Mouse (Mus musculus) neural tube, embryonic 12.5 days (tissue): ENCODE measurements around the gene Sgcd. TPM values are rescaled to one million over a fixed set of nuclear protein-coding genes. Genes with fewer than 3 reads are reported as not detected.
"Not testable (repeated sequence)": the region's sequence is repeated elsewhere in the genome, so short reads cannot be mapped to it uniquely, and the experiment has no call there.

ENCODE experiments used
- ATAC-seq: fragments of 200-750 bp; cut with Nextera tagmentation; 2 replicates; pipeline ENCODE4 v1.8.0; 2017; ENCODE audit warnings: low read depth, mild to moderate bottlenecking, moderate TSS enrichment, moderate library complexity; ENCODE audit not compliant: low FRiP score
- H3K27ac ChIP-seq: fragments of 300-500 bp; sonication (generic); 2 replicates; pipeline ENCODE4 v1.5.1; 2016
- H3K27me3 ChIP-seq: fragments of 300-500 bp; sonication (generic); replicated peaks from 2 replicates; pipeline ENCODE4 v1.6.1; 2016; ENCODE audit warnings: mild to moderate bottlenecking
- H3K36me3 ChIP-seq: fragments of 300-500 bp; sonication (generic); 2 replicates; pipeline ENCODE4 v1.6.1; 2016; ENCODE audit warnings: mild to moderate bottlenecking
- H3K4me1 ChIP-seq: fragments of 300-500 bp; sonication (generic); 2 replicates; pipeline ENCODE4 v1.6.1; 2016
- H3K4me2 ChIP-seq: fragments of 300-500 bp; sonication (generic); replicated peaks from 2 replicates; pipeline ENCODE4 v1.6.1; 2016; ENCODE audit warnings: mild to moderate bottlenecking
- H3K4me3 ChIP-seq: fragments of 300-500 bp; sonication (generic); 2 replicates; pipeline ENCODE4 v1.5.1; 2016
- H3K9ac ChIP-seq: fragments of 300-500 bp; sonication (generic); 2 replicates; pipeline ENCODE4 v1.6.1; 2016; ENCODE audit warnings: mild to moderate bottlenecking
- H3K9me3 ChIP-seq: fragments of 300-500 bp; sonication (generic); 2 replicates; pipeline ENCODE4 v1.6.1; 2016; ENCODE audit warnings: mild to moderate bottlenecking
- WGBS: fragments of 180-500 bp; shearing (Covaris S2); methylation state at CpG from one replicate; pipeline ENCODE4 v1.1.7; 2016; 5-methylcytosine and 5-hydroxymethylcytosine counted together
- polyA plus RNA-seq: library from polyadenylated mRNA; unstranded; fragments of >200 nt; fragmentation: Nextera tagmentation; extraction: Ambion mirVana; gene quantifications from 2 replicates; pipeline ENCODE4 v1.2.1, GENCODE M21; 2016

The Sgcd gene
- polyA plus RNA-seq, 1 experiment from 2014 or later = 2.6 TPM

GRCm38 (mm10) chr11:47390798-47391197, 598.0 kb downstream of the Sgcd start:
- 71% methylated on average over 2 of the region's 2 CpGs for WGBS
- ATAC-seq, H3K4me2 ChIP-seq, H3K9me3 ChIP-seq, H3K4me1 ChIP-seq, H3K4me3 ChIP-seq, H3K27me3 ChIP-seq, H3K36me3 ChIP-seq, H3K9ac ChIP-seq, H3K27ac ChIP-seq: not testable (repeated sequence)

GRCm38 (mm10) chr11:47389327-47389726, 599.4 kb downstream of the Sgcd start:
- no peak for ATAC-seq
- H3K4me1 ChIP-seq = no peaks in the 10 kb centered on the region
- H3K9me3 ChIP-seq = no peaks in the 10 kb centered on the region
- H3K4me2 ChIP-seq = no peak overlapping the region
- H3K27me3 ChIP-seq = no peaks in the 10 kb centered on the region
- H3K27ac ChIP-seq = no peak overlapping the region
- no peak overlapping the region for H3K4me3 ChIP-seq
- H3K9ac ChIP-seq = no peak overlapping the region
- no peaks in the 10 kb centered on the region for H3K36me3 ChIP-seq

GRCm38 (mm10) chr11:47387726-47388125, 601.0 kb downstream of the Sgcd start:
- H3K9ac ChIP-seq = no peak overlapping the region
- H3K27ac ChIP-seq = no peak overlapping the region
- WGBS = 83% methylated on average over 3 of the region's 3 CpGs
- no peak overlapping the region for H3K4me3 ChIP-seq
- H3K9me3 ChIP-seq = no peaks in the 10 kb centered on the region
- H3K36me3 ChIP-seq = no peaks in the 10 kb centered on the region
- H3K4me1 ChIP-seq = no peaks in the 10 kb centered on the region
- H3K4me2 ChIP-seq = no peak overlapping the region
- no peak for ATAC-seq
- no peaks in the 10 kb centered on the region for H3K27me3 ChIP-seq

GRCm38 (mm10) chr11:47386136-47386535, 602.6 kb downstream of the Sgcd start:
- no peak overlapping the region for H3K4me3 ChIP-seq
- H3K4me1 ChIP-seq = no peaks in the 10 kb centered on the region
- no peaks in the 10 kb centered on the region for H3K27me3 ChIP-seq
- H3K36me3 ChIP-seq = no peaks in the 10 kb centered on the region
- H3K9me3 ChIP-seq = no peaks in the 10 kb centered on the region
- no peak overlapping the region for H3K4me2 ChIP-seq
- H3K9ac ChIP-seq = no peak overlapping the region
- H3K27ac ChIP-seq = no peak overlapping the region
- ATAC-seq = no peak

- Histone ChIP-seq H3K27me3 (no peaks in the 10 kb centered on the region), H3K9ac (no peak overlapping the region; the same call in 1 of the 2 replicates), H3K36me3 (no peaks in the 10 kb centered on the region), H3K27ac (no peak overlapping the region), H3K4me3 (no peak overlapping the region), H3K4me1 (no peaks in the 10 kb centered on the region), H3K9me3 (no peaks in the 10 kb centered on the region), H3K4me2 (peak overlapping the region; percentile 54)
- 50% methylated on average over 4 of the region's 4 CpGs for whole genome bisulfite sequencing
- 0 out of 2 replicates have a peak, but pooled peaks have one; percentile 7 for ATAC-seq
Observed at GRCm38 (mm10) chr11:47379630-47379958, 609.2 kb downstream of the Sgcd start.

GRCm38 (mm10) chr11:47378843-47379629, 609.7 kb downstream of the Sgcd start:
- ATAC-seq = peak; percentile 56
- WGBS = 24% methylated on average over 25 of the region's 25 CpGs
- H3K9me3 ChIP-seq = no peaks in the 10 kb centered on the region
- H3K36me3 ChIP-seq = no peaks in the 10 kb centered on the region
- H3K9ac ChIP-seq = peak overlapping the region; percentile 36
- H3K27me3 ChIP-seq = no peaks in the 10 kb centered on the region
- peak overlapping the region; percentile 22; the same call in 1 of the 2 replicates for H3K4me3 ChIP-seq
- H3K4me2 ChIP-seq = peak overlapping the region; percentile 54
- H3K27ac ChIP-seq = no peak overlapping the region
- H3K4me1 ChIP-seq = no peaks in the 10 kb centered on the region

GRCm38 (mm10) chr11:47377421-47377820, 611.3 kb downstream of the Sgcd start:
- WGBS = 71% methylated on average over 6 of the region's 6 CpGs
- no peak for ATAC-seq
- H3K4me2 ChIP-seq = no peak overlapping the region

GRCm38 (mm10) chr11:47376915-47377314, 611.9 kb downstream of the Sgcd start:
- H3K4me3 ChIP-seq = no peak overlapping the region
- no peaks in the 10 kb centered on the region for H3K9me3 ChIP-seq
- no peak overlapping the region for H3K4me2 ChIP-seq
- H3K36me3 ChIP-seq = no peaks in the 10 kb centered on the region
- 62% methylated on average over 1 of the region's 1 CpGs for WGBS
- no peak overlapping the region for H3K27ac ChIP-seq
- ATAC-seq = no peak
- no peaks in the 10 kb centered on the region for H3K4me1 ChIP-seq
- H3K9ac ChIP-seq = no peak overlapping the region
- no peaks in the 10 kb centered on the region for H3K27me3 ChIP-seq

More at GRCm38 (mm10) chr11:47377421-47377820, 611.3 kb downstream of the Sgcd start:
- Histone ChIP-seq H3K9me3 (no peaks in the 10 kb centered on the region), H3K27ac (no peak overlapping the region), H3K27me3 (no peaks in the 10 kb centered on the region), H3K4me1 (no peaks in the 10 kb centered on the region), H3K4me3 (no peak overlapping the region), H3K9ac (no peak overlapping the region), H3K36me3 (no peaks in the 10 kb centered on the region)

GRCm38 (mm10) chr11:47371616-47372015, 617.2 kb downstream of the Sgcd start:
- Histone ChIP-seq H3K9me3 (no peaks in the 10 kb centered on the region), H3K4me2 (no peak overlapping the region), H3K4me1 (no peaks in the 10 kb centered on the region), H3K27ac (no peak overlapping the region), H3K9ac (no peak overlapping the region), H3K4me3 (no peak overlapping the region), H3K27me3 (no peaks in the 10 kb centered on the region), H3K36me3 (no peaks in the 10 kb centered on the region)
- WGBS = 84% methylated on average over 2 of the region's 2 CpGs
- no peak for ATAC-seq

GRCm38 (mm10) chr11:47351585-47351984, 637.2 kb downstream of the Sgcd start:
- H3K27me3 ChIP-seq = no peaks in the 10 kb centered on the region
- H3K36me3 ChIP-seq = no peaks in the 10 kb centered on the region
- H3K9ac ChIP-seq = no peak overlapping the region
- no peak overlapping the region for H3K27ac ChIP-seq
- no peaks in the 10 kb centered on the region for H3K4me1 ChIP-seq
- no peak overlapping the region for H3K4me2 ChIP-seq
- H3K4me3 ChIP-seq = no peak overlapping the region
- no peaks in the 10 kb centered on the region for H3K9me3 ChIP-seq
- 88% methylated on average over 2 of the region's 2 CpGs for WGBS
- no peak for ATAC-seq

GRCm38 (mm10) chr11:47343486-47343885, 645.3 kb downstream of the Sgcd start:
- Histone ChIP-seq H3K27ac (no peak overlapping the region), H3K27me3 (no peaks in the 10 kb centered on the region), H3K9me3 (no peaks in the 10 kb centered on the region), H3K36me3 (no peaks in the 10 kb centered on the region), H3K4me3 (no peak overlapping the region), H3K9ac (no peak overlapping the region), H3K4me2 (no peak overlapping the region), H3K4me1 (no peaks in the 10 kb centered on the region)
- no peak for ATAC-seq
- 48% methylated on average over 2 of the region's 2 CpGs for WGBS

- Histone ChIP-seq H3K4me3 (no peak overlapping the region), H3K9me3 (no peaks in the 10 kb centered on the region), H3K9ac (no peak overlapping the region), H3K27ac (no peak overlapping the region), H3K27me3 (no peaks in the 10 kb centered on the region), H3K4me2 (no peak overlapping the region), H3K4me1 (no peaks in the 10 kb centered on the region), H3K36me3 (no peaks in the 10 kb centered on the region)
- 91% methylated on average over 2 of the region's 2 CpGs for WGBS
- ATAC-seq = no peak
Observed at GRCm38 (mm10) chr11:47333702-47334101, 655.1 kb downstream of the Sgcd start.

- ATAC-seq = no peak
- Histone ChIP-seq H3K4me2 (no peak overlapping the region), H3K4me3 (no peak overlapping the region), H3K36me3 (no peaks in the 10 kb centered on the region), H3K9me3 (no peaks in the 10 kb centered on the region), H3K27me3 (no peaks in the 10 kb centered on the region), H3K27ac (no peak overlapping the region), H3K4me1 (no peaks in the 10 kb centered on the region), H3K9ac (no peak overlapping the region)
Observed at GRCm38 (mm10) chr11:47305579-47305978, 683.2 kb downstream of the Sgcd start.
